1 mouse cellular context compared by ENCODE assay signal in the genomic region with DNA sequence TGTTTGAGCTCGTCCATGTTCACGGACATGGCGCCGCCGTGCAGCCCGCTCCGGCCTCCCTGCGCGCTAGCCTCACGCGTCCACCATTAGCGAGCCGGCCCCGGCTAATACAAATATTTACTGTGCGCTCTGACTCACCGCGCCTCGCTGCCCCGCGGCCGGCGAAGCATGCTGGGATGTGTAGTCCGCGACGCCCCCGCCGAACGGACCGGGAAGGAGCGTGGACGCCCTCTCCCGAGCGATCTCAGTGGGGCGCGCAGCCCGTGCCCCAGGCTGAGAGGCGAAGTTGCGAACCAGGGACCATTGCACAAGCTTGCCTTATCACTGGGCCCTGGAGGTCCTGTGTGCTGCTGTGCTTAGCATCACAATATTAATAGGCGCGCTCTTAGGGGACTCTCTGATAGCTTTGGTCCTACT.
TF ChIP-seq lines count a peak whose summit lies in the region.

No protein-coding gene starts in this region.

TF ChIP-seq in MEL, 35 proteins besides CTCF, POLR2A, EP300 and RAD21:
- TF ChIP-seq SIN3A (IDR thresholded peaks at IDR 0.05; ENCODE audit: low read length) (peak; percentile 91), POLR2AphosphoS2 (IDR thresholded peaks at IDR 0.05; ENCODE audit: low read length) (peak; percentile 64), MYB (IDR thresholded peaks at IDR 0.05; ENCODE audit: low read depth, low read length) (no peak), E2F4 (IDR thresholded peaks at IDR 0.05; ENCODE audit: borderline replicate concordance, low read depth, low read length) (no peak), ZKSCAN1 (IDR thresholded peaks at IDR 0.05; ENCODE audit: low read depth, low read length) (no peak), NELFE (IDR thresholded peaks at IDR 0.05; ENCODE audit: low read depth, low read length) (peak; percentile 66), RCOR1 (IDR thresholded peaks at IDR 0.05; ENCODE audit: low read depth, low read length) (no peak), ELF1 (IDR thresholded peaks at IDR 0.05; ENCODE audit: low read depth, low read length) (peak; percentile 64), MAFK (IDR thresholded peaks at IDR 0.05; ENCODE audit: borderline replicate concordance, low read depth, low read length) (no peak), ZC3H11A (IDR thresholded peaks at IDR 0.05; ENCODE audit: low read depth, low read length) (no peak), GABPA (IDR thresholded peaks at IDR 0.05; ENCODE audit: low read depth, low read length) (no peak), MAX (IDR thresholded peaks at IDR 0.05; ENCODE audit: low read length) (peak; percentile 82), MEF2A (IDR thresholded peaks at IDR 0.05; ENCODE audit: extremely low read depth, insufficient replicate concordance, low read depth, low read length, poor library complexity, severe bottlenecking) (no peak), BHLHE40 (IDR thresholded peaks at IDR 0.05; ENCODE audit: borderline replicate concordance, low read depth, low read length) (no peak), GATA1 (IDR thresholded peaks at IDR 0.05; ENCODE audit: low read depth, low read length) (no peak), CHD2 (IDR thresholded peaks at IDR 0.05; ENCODE audit: low read length) (no peak), ETS1 (IDR thresholded peaks at IDR 0.05; ENCODE audit: low read depth, low read length) (peak; percentile 53; the same call in 1 of the 2 replicates), MAZ (IDR thresholded peaks at IDR 0.05; ENCODE audit: low read depth, low read length) (peak; percentile 56; the same call in 1 of the 2 replicates), POLR2AphosphoS5 (IDR thresholded peaks at IDR 0.05; ENCODE audit: borderline replicate concordance, low read depth, low read length) (peak; percentile 62; the same call in 1 of the 2 replicates), ZNF384 (IDR thresholded peaks at IDR 0.05; ENCODE audit: low read depth, low read length) (no peak), KAT2A (conservative IDR thresholded peaks at IDR 0.05; ENCODE audit: low read depth, low read length) (peak; percentile 71), ZMIZ1 (IDR thresholded peaks at IDR 0.05; ENCODE audit: low read depth, low read length) (peak; percentile 58), NRF1 (IDR thresholded peaks at IDR 0.05; ENCODE audit: insufficient read depth, low read depth, low read length, poor library complexity, severe bottlenecking) (peak; percentile 51; the same call in 1 of the 2 replicates), USF1 (IDR thresholded peaks at IDR 0.05; ENCODE audit: low read depth, low read length) (peak; percentile 40; the same call in 1 of the 2 replicates), SMC3 (IDR thresholded peaks at IDR 0.05; ENCODE audit: low read depth, low read length) (peak; percentile 1; the same call in 1 of the 2 replicates), USF2 (IDR thresholded peaks at IDR 0.05; ENCODE audit: borderline replicate concordance in 1 of 2, insufficient read depth in 1 of 2, low read depth in 1 of 2, low read length in 2 of 2) (no peak), UBTF (IDR thresholded peaks at IDR 0.05; ENCODE audit: borderline replicate concordance, insufficient read depth, low read depth, low read length) (no peak), TAL1 (IDR thresholded peaks at IDR 0.05; ENCODE audit: low read length) (no peak), JUND (IDR thresholded peaks at IDR 0.05; ENCODE audit: low read depth, low read length) (no peak), MYC (IDR thresholded peaks at IDR 0.05; ENCODE audit: low read depth, low read length) (no peak; the same call in 1 of the 2 replicates), HCFC1 (IDR thresholded peaks at IDR 0.05; ENCODE audit: low read depth, low read length) (peak; percentile 94), CHD1 (IDR thresholded peaks at IDR 0.05; ENCODE audit: low read depth, low read length) (peak; percentile 78; the same call in 1 of the 2 replicates), TBP (IDR thresholded peaks at IDR 0.05; ENCODE audit: low read depth, low read length) (no peak), MXI1 (IDR thresholded peaks at IDR 0.05; ENCODE audit: low read depth, low read length) (peak; percentile 78), TCF12 (IDR thresholded peaks at IDR 0.05; ENCODE audit: low read depth, low read length) (peak; percentile 17; the same call in 1 of the 2 replicates)
TF ChIP-seq in MEL: peak in this region for 17.
